Mouse (Mus musculus) CH12.LX (cell line): ENCODE data around the gene Notum. TPM values are rescaled to one million over a fixed set of nuclear protein-coding genes. Genes with fewer than 3 reads are reported as not detected.

ENCODE experiments used
- DNase-seq: peaks from one replicate; pipeline ENCODE4 v3.0.0-alpha.2; 2013; ENCODE audit errors: extremely low read depth
- H3K27ac ChIP-seq: 2 replicates; pipeline ENCODE4 v1.5.1; 2012; ENCODE audit warnings: low read depth, mild to moderate bottlenecking, control low read depth, moderate library complexity; ENCODE audit not compliant: insufficient read depth
- H3K27me3 ChIP-seq: replicated peaks from 2 replicates; pipeline ENCODE3; 2012; ENCODE audit warnings: inconsistent platforms
- H3K36me3 ChIP-seq, 2 experiments: replicated peaks in 1 of 2; 2 replicates each; pipeline versions ENCODE3 to v1.6.1; 2012; ENCODE audit warnings: inconsistent platforms in 1 of 2, low read length in 1 of 2, mild to moderate bottlenecking in 1 of 2, mixed read lengths in 1 of 2, moderate library complexity in 1 of 2; ENCODE audit not compliant: control insufficient read depth in 1 of 2, insufficient read depth in 1 of 2
- H3K4me1 ChIP-seq, 2 experiments: 2 replicates each; pipeline ENCODE4 v1.6.1; 2012; ENCODE audit warnings: inconsistent platforms in 1 of 2, moderate library complexity in 1 of 2; ENCODE audit not compliant: insufficient read depth in 2 of 2, control insufficient read depth in 1 of 2
- H3K4me2 ChIP-seq: 2 replicates; pipeline ENCODE4 v1.6.1; 2012; ENCODE audit warnings: low read depth, mild to moderate bottlenecking, control low read depth; ENCODE audit not compliant: poor library complexity, insufficient read depth, severe bottlenecking
- H3K4me3 ChIP-seq, 3 experiments: fragments of 150-350 bp in 1 of 3; sonication (generic) in 1 of 3; replicated peaks in 1 of 3; 2 replicates each; pipeline versions ENCODE3 to v1.5.1; 2011 to 2012; ENCODE audit warnings: low read depth in 2 of 3, low read length in 2 of 3, mild to moderate bottlenecking in 2 of 3, moderate library complexity in 2 of 3, control low read depth in 1 of 3, improper control_type of control experiment in 1 of 3, inconsistent platforms in 1 of 3, mixed read lengths in 1 of 3; ENCODE audit not compliant: poor library complexity in 1 of 3
- H3K79me2 ChIP-seq: replicated peaks from 2 replicates; pipeline ENCODE4 v1.6.1; 2012; ENCODE audit warnings: mild to moderate bottlenecking, moderate library complexity; ENCODE audit not compliant: control insufficient read depth, poor library complexity, insufficient read depth, severe bottlenecking; ENCODE audit errors: extremely low read depth
- H3K9ac ChIP-seq: 2 replicates; pipeline ENCODE4 v1.6.1; 2012; ENCODE audit warnings: low read depth, mild to moderate bottlenecking, control low read depth, moderate library complexity; ENCODE audit not compliant: insufficient read depth
- H3K9me3 ChIP-seq: replicated peaks from 2 replicates; pipeline ENCODE3; 2012; ENCODE audit warnings: low read length, inconsistent platforms, mixed read lengths
- BHLHE40 ChIP-seq: IDR thresholded peaks from 2 replicates; pipeline ENCODE4 v1.6.1; 2011; ENCODE audit warnings: mild to moderate bottlenecking, low read depth, low read length, improper control_type of control experiment
- ETS1 ChIP-seq: conservative IDR thresholded peaks from 2 replicates; pipeline ENCODE4 v1.6.1; 2012; ENCODE audit warnings: low read depth, mild to moderate bottlenecking, inconsistent platforms, low read length, improper control_type of control experiment, moderate library complexity
- GABPA ChIP-seq: IDR thresholded peaks from 2 replicates; pipeline ENCODE4 v1.6.1; 2012; ENCODE audit warnings: low read depth, low read length, improper control_type of control experiment, inconsistent platforms; ENCODE audit not compliant: insufficient replicate concordance
- HCFC1 ChIP-seq: IDR thresholded peaks from 2 replicates; pipeline ENCODE4 v1.6.1; 2012; ENCODE audit warnings: low read depth, mild to moderate bottlenecking, inconsistent platforms, low read length, improper control_type of control experiment
- JUN ChIP-seq: IDR thresholded peaks from 2 replicates; pipeline ENCODE4 v1.6.1; 2011; ENCODE audit warnings: low read depth, mild to moderate bottlenecking, low read length, improper control_type of control experiment, moderate library complexity; ENCODE audit not compliant: insufficient read depth
- MEF2A ChIP-seq: IDR thresholded peaks from 2 replicates; pipeline ENCODE4 v1.6.1; 2014; ENCODE audit warnings: low read depth, mild to moderate bottlenecking, inconsistent platforms, low read length, improper control_type of control experiment, borderline replicate concordance
- MXI1 ChIP-seq: IDR thresholded peaks from 2 replicates; pipeline ENCODE4 v1.6.1; 2011; ENCODE audit warnings: mild to moderate bottlenecking, low read depth, low read length, improper control_type of control experiment
- MYC ChIP-seq: IDR thresholded peaks from 2 replicates; pipeline ENCODE4 v1.6.1; 2011; ENCODE audit warnings: low read depth, mild to moderate bottlenecking, improper control_type of control experiment, low read length
- NELFE ChIP-seq: IDR thresholded peaks from 2 replicates; pipeline ENCODE4 v1.6.1; 2011; ENCODE audit warnings: low read depth, low read length, improper control_type of control experiment
- NRF1 ChIP-seq: IDR thresholded peaks from 2 replicates; pipeline ENCODE4 v1.6.1; 2014; ENCODE audit warnings: low read depth, mild to moderate bottlenecking, inconsistent platforms, low read length, improper control_type of control experiment, moderate library complexity
- POLR2A ChIP-seq: IDR thresholded peaks from 2 replicates; pipeline ENCODE4 v1.6.1; 2011; ENCODE audit warnings: low read depth, mild to moderate bottlenecking, improper control_type of control experiment, low read length
- POLR2AphosphoS2 ChIP-seq: IDR thresholded peaks from 2 replicates; pipeline ENCODE4 v1.6.1; 2011; ENCODE audit warnings: low read depth, low read length, improper control_type of control experiment
- RCOR1 ChIP-seq: conservative IDR thresholded peaks from 2 replicates; pipeline ENCODE4 v1.6.1; 2012; ENCODE audit warnings: low read depth, mild to moderate bottlenecking, inconsistent platforms, low read length, improper control_type of control experiment
- SIN3A ChIP-seq: IDR thresholded peaks from 2 replicates; pipeline ENCODE4 v1.6.1; 2012; ENCODE audit warnings: low read length, improper control_type of control experiment, inconsistent platforms
- SMC3 ChIP-seq: IDR thresholded peaks from 2 replicates; pipeline ENCODE4 v1.6.1; 2011; ENCODE audit warnings: low read depth, low read length, improper control_type of control experiment
- TCF12 ChIP-seq: IDR thresholded peaks from 2 replicates; pipeline ENCODE4 v1.6.1; 2014; ENCODE audit warnings: low read depth, mild to moderate bottlenecking, inconsistent platforms, low read length, improper control_type of control experiment
- UBTF ChIP-seq: IDR thresholded peaks from 2 replicates; pipeline ENCODE4 v1.6.1; 2012; ENCODE audit warnings: low read depth, mild to moderate bottlenecking, inconsistent platforms, low read length, improper control_type of control experiment, moderate library complexity
- USF1 ChIP-seq: IDR thresholded peaks from 2 replicates; pipeline ENCODE4 v1.6.1; 2014; ENCODE audit warnings: low read depth, mild to moderate bottlenecking, inconsistent platforms, low read length, improper control_type of control experiment
- USF2 ChIP-seq: conservative IDR thresholded peaks from 2 replicates; pipeline ENCODE4 v1.6.1; 2011; ENCODE audit warnings: low read depth, low read length, improper control_type of control experiment
- ZKSCAN1 ChIP-seq: IDR thresholded peaks from 2 replicates; pipeline ENCODE4 v1.6.1; 2012; ENCODE audit warnings: low read depth, inconsistent platforms, low read length, improper control_type of control experiment, borderline replicate concordance
- ZMIZ1 ChIP-seq: IDR thresholded peaks from 2 replicates; pipeline ENCODE4 v1.6.1; 2012; ENCODE audit warnings: low read depth, mild to moderate bottlenecking, inconsistent platforms, low read length, improper control_type of control experiment
- dilution Hi-C: fragments of 300-500 bp; cut with MboI; formaldehyde crosslinking; loops from 2 replicates; pipeline ENCODE4 v1.14.3; 2020; ENCODE audit warnings: low sequenced_read_pairs; ENCODE audit not compliant: extremely low pct_unique_long_range_greater_than_20kb, extremely low pct_ligation_motif_present
- in situ Hi-C: fragments of 300-500 bp; cut with MboI; formaldehyde crosslinking; loops from 3 replicates; pipeline ENCODE4 v1.14.3; 2019; ENCODE audit warnings: low sequenced_read_pairs, low pct_ligation_motif_present, low pct_unique_long_range_greater_than_20kb, mixed read lengths
- polyA plus RNA-seq: library from polyadenylated mRNA; unstranded; fragments of >175 nt; gene quantifications from 2 replicates; pipeline ENCODE4 v1.2.1, GENCODE M21; 2012; ENCODE audit warnings: low read depth; ENCODE audit not compliant: insufficient read length
- total RNA-seq, 2 experiments: library from RNA; depleted of rRNA; stranded (reverse); fragments of 300-350 nt in 1 of 2; fragments of >200 nt in 1 of 2; gene quantifications; 2 replicates each; pipeline ENCODE4 v1.2.3; 2012 to 2014

Gene Notum
- total and polyA plus RNA-seq, 3 experiments = not detected

- no peak for DNase-seq
- Histone ChIP-seq H3K4me3 (no peak overlapping the region), H3K27ac (no peak overlapping the region), H3K4me1 (peaks cover 14 to 33% of the 10 kb centered on the region in 2 experiments), H3K9me3 (no peaks in the 10 kb centered on the region), H3K27me3 (no peaks in the 10 kb centered on the region), H3K79me2 (no peaks in the 10 kb centered on the region), H3K36me3 (peaks cover 46 to 87% of the 10 kb centered on the region in 2 experiments), H3K9ac (no peak overlapping the region), H3K4me2 (no peak overlapping the region)
- dilution Hi-C loops = no loop called here
- no peak for TF ChIP-seq USF2
- TF ChIP-seq UBTF = no peak
- TF ChIP-seq BHLHE40 = no peak
- no peak for TF ChIP-seq SIN3A
- no peak for TF ChIP-seq USF1
- TF ChIP-seq ZKSCAN1 = no peak
- no peak for TF ChIP-seq ETS1
- no peak for TF ChIP-seq MEF2A
- TF ChIP-seq NRF1 = no peak
- in situ Hi-C loops = no loop called here
Measured at GRCm38 (mm10) chr11:120706120-120706519, 45.1 kb upstream of the Notum start.

GRCm38 (mm10) chr11:120704486-120705325 lies 43.7 kb upstream of the Notum start:
- no peaks in the 10 kb centered on the region for H3K9me3 ChIP-seq
- no peak overlapping the region for H3K4me3 ChIP-seq
- no peak for TF ChIP-seq TCF12
- TF ChIP-seq ZMIZ1 = no peak
- no peak for TF ChIP-seq JUN
- no peak for TF ChIP-seq NELFE
- TF ChIP-seq RCOR1 = no peak
- no peak for TF ChIP-seq GABPA
- no peak for TF ChIP-seq MEF2A
- TF ChIP-seq MYC = no peak
- TF ChIP-seq POLR2AphosphoS2 = no peak
- TF ChIP-seq USF2 = no peak
- TF ChIP-seq POLR2A = no peak
- no peak for TF ChIP-seq HCFC1
- no peak for TF ChIP-seq SMC3
- no peak for TF ChIP-seq MXI1
- TF ChIP-seq ETS1 = no peak
- TF ChIP-seq UBTF = no peak
- H3K27me3 ChIP-seq = no peaks in the 10 kb centered on the region
- H3K4me1 ChIP-seq = peaks cover 14 to 36% of the 10 kb centered on the region in 2 experiments
- no peak overlapping the region for H3K27ac ChIP-seq
- no peak for DNase-seq
- dilution Hi-C loops = no loop called here
- peaks cover 47 to 87% of the 10 kb centered on the region in 2 experiments for H3K36me3 ChIP-seq
- no peak overlapping the region for H3K4me2 ChIP-seq
- H3K79me2 ChIP-seq = no peaks in the 10 kb centered on the region
- in situ Hi-C loops = no loop called here
- no peak overlapping the region for H3K9ac ChIP-seq
